Mouse (Mus musculus) midbrain, embryonic 12.5 days (tissue): ENCODE data around the gene Klk1b11. TPM values are rescaled to one million over a fixed set of nuclear protein-coding genes. Genes with fewer than 3 reads are reported as not detected.

Experiments
- polyA plus RNA-seq: library from polyadenylated mRNA; unstranded; fragments of >200 nt; fragmentation: Nextera tagmentation; extraction: Ambion mirVana; gene quantifications from 2 replicates; pipeline ENCODE4 v1.2.1, GENCODE M21; 2016

Gene Klk1b11
- polyA plus RNA-seq, 1 experiment from 2014 or later: not detected

Other genes starting within 250 kb of the Klk1b11 start
- not detected in 2 replicates for gene Klk12, start 227.0 kb upstream of the Klk1b11 start, polyA plus RNA-seq
- not detected in 2 replicates for gene Klk11, start 221.3 kb upstream of the Klk1b11 start, polyA plus RNA-seq
- 0.13 TPM in 1 of 2 replicates, not detected in the other for gene Klk10, start 214.8 kb upstream of the Klk1b11 start, polyA plus RNA-seq
- gene Klk9, start 204.0 kb upstream of the Klk1b11 start, polyA plus RNA-seq: not detected in 2 replicates
- 6.1 and 6.3 TPM in 2 replicates for gene Klk8, start 198.3 kb upstream of the Klk1b11 start, polyA plus RNA-seq
- not detected in 2 replicates for gene Klk7, start 184.6 kb upstream of the Klk1b11 start, polyA plus RNA-seq
- gene Klk6, start 171.4 kb upstream of the Klk1b11 start, polyA plus RNA-seq: not detected in 2 replicates
- gene Klk5, start 153.9 kb upstream of the Klk1b11 start, polyA plus RNA-seq: 0.18 and 0.33 TPM in 2 replicates
- gene Klk4, start 114.7 kb upstream of the Klk1b11 start, polyA plus RNA-seq: not detected in 2 replicates
- gene Klk15, start 62.1 kb upstream of the Klk1b11 start, polyA plus RNA-seq: not detected in 2 replicates
- gene Klk1b8, start 45.2 kb upstream of the Klk1b11 start, polyA plus RNA-seq: not detected in 2 replicates
- not detected in 2 replicates for gene Klk1b1, start 29.1 kb upstream of the Klk1b11 start, polyA plus RNA-seq
- not detected in 2 replicates for gene Klk1b9, start 19.8 kb upstream of the Klk1b11 start, polyA plus RNA-seq
- gene Klk1b26, start 16.3 kb downstream of the Klk1b11 start, polyA plus RNA-seq: not detected in 2 replicates
- not detected in 2 replicates for gene Klk1b27, start 56.4 kb downstream of the Klk1b11 start, polyA plus RNA-seq
- gene Klk1b21, start 106.5 kb downstream of the Klk1b11 start, polyA plus RNA-seq: not detected in 2 replicates
- gene Klk1b22, start 116.8 kb downstream of the Klk1b11 start, polyA plus RNA-seq: not detected in 2 replicates
- gene Klk1b16, start 140.9 kb downstream of the Klk1b11 start, polyA plus RNA-seq: not detected in 2 replicates
- gene Klk1b24, start 192.4 kb downstream of the Klk1b11 start, polyA plus RNA-seq: not detected in 2 replicates
- gene Klk1b3, start 202.3 kb downstream of the Klk1b11 start, polyA plus RNA-seq: not detected in 2 replicates
- gene Klk1b4, start 211.6 kb downstream of the Klk1b11 start, polyA plus RNA-seq: not detected in 2 replicates
- not detected in 2 replicates for gene Klk1b5, start 220.1 kb downstream of the Klk1b11 start, polyA plus RNA-seq
- not detected in 2 replicates for gene Klk1, start 229.5 kb downstream of the Klk1b11 start, polyA plus RNA-seq
- not detected in 2 replicates for gene Gm36864, start 240.3 kb downstream of the Klk1b11 start, polyA plus RNA-seq